Mouse (Mus musculus): ENCODE results near the gene Capn8. TPM values are rescaled to one million over a fixed set of nuclear protein-coding genes. Genes with fewer than 3 reads are reported as not detected.
"Not testable (repeated sequence)": the region's sequence is repeated elsewhere in the genome, so short reads cannot be mapped to it uniquely, and the experiment has no call there.

Gene Capn8
- polyA plus RNA-seq, 2 experiments = 0.01 TPM; not detected in 1

- no peaks in the 10 kb centered on the region for H3K9me3 ChIP-seq (ENCODE audit: control insufficient read depth, low read length)
- H3K4me1 ChIP-seq (replicated peaks; ENCODE audit: control insufficient read depth in 2 of 2, insufficient read depth in 2 of 2, low read length in 1 of 2) = peaks cover 0 to 7% of the 10 kb centered on the region in 2 experiments; a peak in 3 of 4 replicates
- no peaks in the 10 kb centered on the region for H3K36me3 ChIP-seq (replicated peaks; ENCODE audit: control insufficient read depth, insufficient read depth, low read depth)
- no peak overlapping the region for H3K27ac ChIP-seq
- no peaks in the 10 kb centered on the region for H3K27me3 ChIP-seq (ENCODE audit: control insufficient read depth, insufficient read depth, low read length)
- no peak overlapping the region for H3K4me3 ChIP-seq (ENCODE audit: insufficient read depth in 1 of 2, low read depth in 2 of 2, low read length in 2 of 2)
- DNase-seq (ENCODE audit: low read depth in 3 of 3, low spot score in 3 of 3) = peak; percentile 12 to 20 (median 17)
- 22% methylated on average over 12 of the region's 12 CpGs for WGBS (ENCODE audit: insufficient replicate concordance)
- TF ChIP-seq EP300 (IDR thresholded peaks at IDR 0.05; ENCODE audit: low read depth) (no peak), CTCF (IDR thresholded peaks at IDR 0.05; ENCODE audit: low read depth) (no peak)
- ATAC-seq (ENCODE audit: insufficient read depth) = peak; percentile 82
- peak overlapping the region; percentile 24 for H3K4me2 ChIP-seq (ENCODE audit: low read depth)
- no peak overlapping the region for H3K9ac ChIP-seq (replicated peaks)
These were observed 69.0 kb downstream of the Capn8 start for GRCm38 (mm10) chr1:182633712-182634294.

GRCm38 (mm10) chr1:182639016-182639415 lies 74.2 kb downstream of the Capn8 start:
- 60% methylated on average over 7 of the region's 7 CpGs for WGBS (ENCODE audit: insufficient replicate concordance)
- H3K9me3 ChIP-seq (ENCODE audit: control insufficient read depth, low read length) = no peaks in the 10 kb centered on the region
- H3K4me3 ChIP-seq (ENCODE audit: insufficient read depth in 1 of 2, low read depth in 2 of 2, low read length in 2 of 2) = no peak overlapping the region
- ATAC-seq (ENCODE audit: insufficient read depth) = no peak
- no peak overlapping the region for H3K4me2 ChIP-seq (ENCODE audit: low read depth)
- no peaks in the 10 kb centered on the region for H3K27me3 ChIP-seq (ENCODE audit: control insufficient read depth, insufficient read depth, low read length)
- DNase-seq (ENCODE audit: low read depth in 3 of 3, low spot score in 3 of 3) = no peak
- H3K36me3 ChIP-seq (replicated peaks; ENCODE audit: control insufficient read depth, insufficient read depth, low read depth) = no peaks in the 10 kb centered on the region
- H3K27ac ChIP-seq = no peak overlapping the region
- no peak for TF ChIP-seq CTCF (IDR thresholded peaks at IDR 0.05; ENCODE audit: low read depth)
- TF ChIP-seq EP300 (IDR thresholded peaks at IDR 0.05; ENCODE audit: low read depth) = no peak
- no peak overlapping the region for H3K9ac ChIP-seq (replicated peaks)
- no peaks in the 10 kb centered on the region; a peak in 1 of 4 replicates for H3K4me1 ChIP-seq (replicated peaks; ENCODE audit: control insufficient read depth in 2 of 2, insufficient read depth in 2 of 2, low read length in 1 of 2)

GRCm38 (mm10) chr1:182639456-182639855 lies 74.6 kb downstream of the Capn8 start:
- no peak for TF ChIP-seq CTCF (IDR thresholded peaks at IDR 0.05; ENCODE audit: low read depth)
- TF ChIP-seq EP300 (IDR thresholded peaks at IDR 0.05; ENCODE audit: low read depth) = no peak

GRCm38 (mm10) chr1:182640094-182640493 lies 75.3 kb downstream of the Capn8 start:
- Histone ChIP-seq H3K4me1 (replicated peaks; ENCODE audit: control insufficient read depth in 2 of 2, insufficient read depth in 2 of 2, low read length in 1 of 2) (no peaks in the 10 kb centered on the region), H3K27ac (no peak overlapping the region), H3K27me3 (ENCODE audit: control insufficient read depth, insufficient read depth, low read length) (no peaks in the 10 kb centered on the region), H3K9ac (replicated peaks) (no peak overlapping the region), H3K4me2 (ENCODE audit: low read depth) (no peak overlapping the region), H3K4me3 (ENCODE audit: insufficient read depth in 1 of 2, low read depth in 2 of 2, low read length in 2 of 2) (no peak overlapping the region), H3K9me3 (ENCODE audit: control insufficient read depth, low read length) (no peaks in the 10 kb centered on the region), H3K36me3 (replicated peaks; ENCODE audit: control insufficient read depth, insufficient read depth, low read depth) (no peaks in the 10 kb centered on the region)
- ATAC-seq (ENCODE audit: insufficient read depth) (peak; percentile 37), DNase-seq (ENCODE audit: low read depth in 3 of 3, low spot score in 3 of 3) (no peak)
- no peak for TF ChIP-seq CTCF (IDR thresholded peaks at IDR 0.05; ENCODE audit: low read depth)
- no peak for TF ChIP-seq EP300 (IDR thresholded peaks at IDR 0.05; ENCODE audit: low read depth)
- WGBS (ENCODE audit: insufficient replicate concordance) = 27% methylated on average over 4 of the region's 4 CpGs

More at GRCm38 (mm10) chr1:182639456-182639855, 74.6 kb downstream of the Capn8 start:
- no peak for ATAC-seq (ENCODE audit: insufficient read depth)
- H3K4me3 ChIP-seq (ENCODE audit: insufficient read depth in 1 of 2, low read depth in 2 of 2, low read length in 2 of 2) = no peak overlapping the region
- no peak for DNase-seq (ENCODE audit: low read depth in 3 of 3, low spot score in 3 of 3)
- no peaks in the 10 kb centered on the region for H3K9me3 ChIP-seq (ENCODE audit: control insufficient read depth, low read length)
- no peaks in the 10 kb centered on the region for H3K4me1 ChIP-seq (replicated peaks; ENCODE audit: control insufficient read depth in 2 of 2, insufficient read depth in 2 of 2, low read length in 1 of 2)
- no peak overlapping the region for H3K4me2 ChIP-seq (ENCODE audit: low read depth)
- no peak overlapping the region for H3K9ac ChIP-seq (replicated peaks)
- 69% methylated on average over 5 of the region's 5 CpGs for WGBS (ENCODE audit: insufficient replicate concordance)
- H3K36me3 ChIP-seq (replicated peaks; ENCODE audit: control insufficient read depth, insufficient read depth, low read depth) = no peaks in the 10 kb centered on the region
- H3K27ac ChIP-seq = no peak overlapping the region
- no peaks in the 10 kb centered on the region for H3K27me3 ChIP-seq (ENCODE audit: control insufficient read depth, insufficient read depth, low read length)

- 56% methylated on average over 2 of the region's 2 CpGs for WGBS (ENCODE audit: insufficient replicate concordance)
- no peak overlapping the region for H3K9ac ChIP-seq (replicated peaks)
- no peaks in the 10 kb centered on the region for H3K9me3 ChIP-seq (ENCODE audit: control insufficient read depth, low read length)
- H3K4me3 ChIP-seq (ENCODE audit: insufficient read depth in 1 of 2, low read depth in 2 of 2, low read length in 2 of 2) = no peak overlapping the region
- H3K4me2 ChIP-seq (ENCODE audit: low read depth) = no peak overlapping the region
- no peaks in the 10 kb centered on the region for H3K4me1 ChIP-seq (replicated peaks; ENCODE audit: control insufficient read depth in 2 of 2, insufficient read depth in 2 of 2, low read length in 1 of 2)
- no peaks in the 10 kb centered on the region for H3K27me3 ChIP-seq (ENCODE audit: control insufficient read depth, insufficient read depth, low read length)
- no peaks in the 10 kb centered on the region for H3K36me3 ChIP-seq (replicated peaks; ENCODE audit: control insufficient read depth, insufficient read depth, low read depth)
- no peak overlapping the region for H3K27ac ChIP-seq
- ATAC-seq (ENCODE audit: insufficient read depth) (no peak), DNase-seq (ENCODE audit: low read depth in 3 of 3, low spot score in 3 of 3) (no peak)
- TF ChIP-seq CTCF (IDR thresholded peaks at IDR 0.05; ENCODE audit: low read depth) (no peak), EP300 (IDR thresholded peaks at IDR 0.05; ENCODE audit: low read depth) (no peak)
These were observed 78.0 kb downstream of the Capn8 start for GRCm38 (mm10) chr1:182642779-182643178.

GRCm38 (mm10) chr1:182644418-182644817 lies 79.6 kb downstream of the Capn8 start:
- not testable (repeated sequence) for H3K4me3 ChIP-seq (ENCODE audit: insufficient read depth in 1 of 2, low read depth in 2 of 2, low read length in 2 of 2); H3K9ac ChIP-seq (replicated peaks); H3K9me3 ChIP-seq (ENCODE audit: control insufficient read depth, low read length); H3K36me3 ChIP-seq (replicated peaks; ENCODE audit: control insufficient read depth, insufficient read depth, low read depth); H3K4me1 ChIP-seq (replicated peaks; ENCODE audit: control insufficient read depth in 2 of 2, insufficient read depth in 2 of 2, low read length in 1 of 2); H3K4me2 ChIP-seq (ENCODE audit: low read depth); H3K27ac ChIP-seq; ATAC-seq (ENCODE audit: insufficient read depth); H3K27me3 ChIP-seq (ENCODE audit: control insufficient read depth, insufficient read depth, low read length); DNase-seq (ENCODE audit: low read depth in 3 of 3, low spot score in 3 of 3)
- 65% methylated on average over 8 of the region's 8 CpGs for WGBS (ENCODE audit: insufficient replicate concordance)

Data from liver, embryonic 14.5 days (tissue).